Mouse (Mus musculus): Measurements from ENCODE around the gene Slc19a1. TPM values are rescaled to one million over a fixed set of nuclear protein-coding genes. Genes with fewer than 3 reads are reported as not detected.
A peak's percentile ranks its signal among the peaks of the same experiment; 100 is the strongest.

Gene Slc19a1
- polyA plus RNA-seq, 1 experiment from 2014 or later, result 45.2 TPM

DNA sequence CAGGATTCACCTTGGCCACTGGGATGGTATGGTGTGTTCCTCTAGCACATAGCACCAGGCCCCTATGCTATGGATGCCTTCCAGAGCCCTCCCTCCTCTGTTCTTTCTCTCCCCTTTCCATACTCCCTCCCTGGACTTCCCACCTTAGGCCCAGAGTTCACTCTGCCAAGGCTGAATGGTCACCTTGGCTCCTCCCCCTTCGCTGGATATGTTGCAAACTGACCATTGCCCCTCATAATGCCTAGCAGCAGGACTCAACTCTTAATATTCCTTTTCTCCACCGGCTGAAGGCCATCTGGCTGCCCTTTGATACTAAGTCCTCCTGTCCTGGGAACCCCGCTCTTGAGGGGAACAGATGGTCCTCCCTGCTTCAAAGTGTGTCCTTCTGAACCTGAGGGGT lies 5.1 kb upstream of the Slc19a1 start:
- H3K27me3 ChIP-seq (replicated peaks; ENCODE audit: control insufficient read depth, insufficient read depth, low read length), result no peaks in the 10 kb centered on the region
- DNase-seq (ENCODE audit: low spot score), result no peak
- 70% methylated on average over 3 of the region's 3 CpGs for WGBS
- no peaks in the 10 kb centered on the region for H3K36me3 ChIP-seq (ENCODE audit: control insufficient read depth, insufficient read depth, low read length)
- no peak overlapping the region for H3K4me3 ChIP-seq (ENCODE audit: low read depth, low read length)
- H3K4me2 ChIP-seq (ENCODE audit: low read length), result no peak overlapping the region
- no peaks in the 10 kb centered on the region for H3K4me1 ChIP-seq (replicated peaks; ENCODE audit: control insufficient read depth, insufficient read depth, low read length)
- H3K9ac ChIP-seq (ENCODE audit: low read length), result no peak overlapping the region
- H3K27ac ChIP-seq (ENCODE audit: low read depth), result no peak overlapping the region
- ATAC-seq (replicated peaks; ENCODE audit: low FRiP score, low TSS enrichment, low read depth), result no peak
- H3K9me3 ChIP-seq (ENCODE audit: control insufficient read depth, low read length), result no peaks in the 10 kb centered on the region

DNA sequence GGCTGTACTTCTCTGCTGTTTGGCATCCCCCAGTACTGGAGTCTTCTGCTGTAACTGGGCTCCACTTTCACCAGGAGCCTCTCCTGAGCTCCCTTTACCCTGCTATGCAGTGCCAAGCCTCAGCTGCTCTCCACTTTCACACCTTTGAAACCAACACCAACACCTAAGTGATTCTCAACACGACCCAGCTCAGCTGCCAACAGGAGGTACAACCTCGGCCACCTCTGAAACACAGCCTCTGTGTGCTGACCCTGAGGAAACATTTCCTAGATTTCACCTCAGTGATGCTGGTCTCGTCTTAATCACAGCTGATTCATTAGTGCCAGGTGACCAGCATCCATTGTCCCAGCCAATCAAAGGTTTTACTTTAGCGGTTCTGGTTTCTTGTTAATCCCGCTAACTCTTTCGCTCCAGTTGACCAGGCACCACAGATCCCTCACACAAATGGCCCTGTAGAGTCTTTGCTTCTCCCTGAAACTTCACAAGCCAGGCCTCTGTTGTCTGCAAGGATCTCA lies 3.2 kb upstream of the Slc19a1 start:
- H3K9ac ChIP-seq (ENCODE audit: low read length), result no peak overlapping the region
- no peak for ATAC-seq (replicated peaks; ENCODE audit: low FRiP score, low TSS enrichment, low read depth)
- no peak for DNase-seq (ENCODE audit: low spot score)
- H3K27me3 ChIP-seq (replicated peaks; ENCODE audit: control insufficient read depth, insufficient read depth, low read length), result no peaks in the 10 kb centered on the region
- no peaks in the 10 kb centered on the region for H3K9me3 ChIP-seq (ENCODE audit: control insufficient read depth, low read length)
- 0 out of 2 replicates have a peak, but pooled peaks cover 2% of the 10 kb centered on the region for H3K4me1 ChIP-seq (replicated peaks; ENCODE audit: control insufficient read depth, insufficient read depth, low read length)
- H3K4me3 ChIP-seq (ENCODE audit: low read depth, low read length), result no peak overlapping the region
- H3K36me3 ChIP-seq (ENCODE audit: control insufficient read depth, insufficient read depth, low read length), result no peaks in the 10 kb centered on the region
- no peak overlapping the region for H3K4me2 ChIP-seq (ENCODE audit: low read length)
- WGBS, result 69% methylated on average over 6 of the region's 6 CpGs
- H3K27ac ChIP-seq (ENCODE audit: low read depth), result no peak overlapping the region

DNA sequence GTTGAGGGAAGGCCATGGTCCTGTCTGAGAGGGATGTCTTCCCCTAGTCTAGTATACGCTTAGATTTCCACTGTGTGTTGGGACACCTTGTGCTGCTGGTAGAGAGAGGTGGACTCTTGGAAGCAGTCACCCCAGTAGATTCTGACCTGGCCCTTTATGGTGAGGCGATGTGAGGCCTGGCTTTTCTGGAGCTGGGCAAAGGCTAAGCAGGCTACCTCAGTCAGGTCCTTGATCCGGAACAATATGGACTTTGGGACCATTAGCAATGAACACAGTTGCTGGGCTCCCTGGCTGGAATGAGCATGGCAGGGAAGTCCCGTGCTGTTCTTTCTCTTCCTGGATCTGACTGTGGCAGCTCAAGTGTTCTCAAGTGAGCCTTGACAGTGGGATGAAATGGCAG lies 2.3 kb upstream of the Slc19a1 start:
- 88% methylated on average over 4 of the region's 4 CpGs for WGBS

DNA sequence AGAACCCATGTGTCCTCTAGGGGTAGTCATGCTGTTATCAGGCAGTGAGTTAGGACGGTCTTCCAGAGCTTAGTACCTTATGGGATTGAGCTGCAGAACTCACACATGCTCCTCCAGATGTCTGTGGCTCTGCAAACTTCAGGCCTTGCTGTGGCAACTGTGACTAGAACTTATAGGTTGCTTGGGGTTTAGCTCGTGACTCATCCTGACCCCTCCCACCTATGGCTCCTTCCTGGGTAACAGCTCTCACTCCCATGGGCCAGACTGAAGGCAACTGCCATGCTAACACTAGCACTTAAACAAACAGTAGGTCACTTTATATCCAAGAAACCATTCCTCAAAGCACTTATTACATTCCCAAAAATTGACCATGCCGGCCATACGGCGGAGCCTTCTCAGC lies 1.4 kb upstream of the Slc19a1 start:
- H3K27ac ChIP-seq (ENCODE audit: low read depth), result no peak overlapping the region
- WGBS, result 86% methylated on average over 5 of the region's 5 CpGs
- no peaks in the 10 kb centered on the region for H3K36me3 ChIP-seq (ENCODE audit: control insufficient read depth, insufficient read depth, low read length)
- H3K9ac ChIP-seq (ENCODE audit: low read length), result no peak overlapping the region
- H3K27me3 ChIP-seq (replicated peaks; ENCODE audit: control insufficient read depth, insufficient read depth, low read length), result no peaks in the 10 kb centered on the region
- DNase-seq (ENCODE audit: low spot score), result no peak
- H3K4me2 ChIP-seq (ENCODE audit: low read length), result no peak overlapping the region
- no peak overlapping the region for H3K4me3 ChIP-seq (ENCODE audit: low read depth, low read length)
- ATAC-seq (replicated peaks; ENCODE audit: low FRiP score, low TSS enrichment, low read depth), result no peak
- peaks cover 19% of the 10 kb centered on the region for H3K4me1 ChIP-seq (replicated peaks; ENCODE audit: control insufficient read depth, insufficient read depth, low read length)
- no peaks in the 10 kb centered on the region for H3K9me3 ChIP-seq (ENCODE audit: control insufficient read depth, low read length)

More for the DNA sequence above, 2.3 kb upstream of the Slc19a1 start:
- Histone ChIP-seq H3K9ac (ENCODE audit: low read length) (no peak overlapping the region), H3K36me3 (ENCODE audit: control insufficient read depth, insufficient read depth, low read length) (no peaks in the 10 kb centered on the region), H3K4me3 (ENCODE audit: low read depth, low read length) (no peak overlapping the region), H3K27ac (ENCODE audit: low read depth) (no peak overlapping the region), H3K4me1 (replicated peaks; ENCODE audit: control insufficient read depth, insufficient read depth, low read length) (peaks cover 12% of the 10 kb centered on the region), H3K27me3 (replicated peaks; ENCODE audit: control insufficient read depth, insufficient read depth, low read length) (no peaks in the 10 kb centered on the region), H3K9me3 (ENCODE audit: control insufficient read depth, low read length) (no peaks in the 10 kb centered on the region), H3K4me2 (ENCODE audit: low read length) (no peak overlapping the region)
- ATAC-seq (replicated peaks; ENCODE audit: low FRiP score, low TSS enrichment, low read depth), result no peak
- no peak for DNase-seq (ENCODE audit: low spot score)

DNA sequence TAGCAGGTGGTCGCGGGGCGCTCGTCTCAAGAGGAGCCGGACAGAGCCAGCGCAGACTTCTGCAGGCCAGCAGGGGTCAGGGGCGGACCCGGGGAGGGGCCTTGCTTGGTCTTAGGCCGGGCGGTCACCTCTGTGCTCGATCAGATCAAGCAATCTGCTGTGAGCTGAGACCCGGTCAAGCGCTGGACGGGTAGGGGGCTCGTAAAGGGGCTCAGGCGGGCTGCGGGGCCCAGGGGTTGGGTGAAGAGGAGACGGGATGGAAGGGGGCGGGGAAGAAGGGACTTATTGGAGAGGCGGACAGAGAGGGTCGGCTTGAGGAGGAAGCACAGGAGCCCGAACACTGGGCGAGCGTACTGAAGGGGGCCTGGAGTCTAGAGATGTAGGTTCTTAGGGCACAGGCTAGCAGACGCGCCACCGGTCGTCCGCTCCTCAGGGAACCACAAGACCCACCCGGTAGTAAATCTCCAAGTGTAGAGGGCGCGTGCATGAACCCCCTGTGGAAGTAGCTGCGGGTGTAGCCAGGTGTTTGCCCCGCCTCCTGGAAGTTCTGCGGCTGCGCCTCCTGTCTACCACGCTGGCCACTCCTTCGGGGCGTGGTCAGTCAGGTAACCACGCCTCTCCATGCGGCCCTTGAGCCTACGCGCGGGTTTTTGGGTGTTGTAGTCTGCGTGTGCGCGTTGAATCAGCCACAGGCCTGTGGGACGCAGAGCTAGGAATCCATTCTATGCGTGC lies 716 bp downstream of the Slc19a1 start:
- under 1% methylated on average over 49 of the region's 49 CpGs for WGBS
- Histone ChIP-seq H3K4me3 (ENCODE audit: low read depth, low read length) (peak overlapping the region; percentile 55), H3K27ac (ENCODE audit: low read depth) (peak overlapping the region; percentile 10; the same call in 1 of the 2 replicates), H3K4me2 (ENCODE audit: low read length) (peak overlapping the region; percentile 74), H3K9ac (ENCODE audit: low read length) (peak overlapping the region; percentile 55), H3K9me3 (ENCODE audit: control insufficient read depth, low read length) (no peaks in the 10 kb centered on the region), H3K36me3 (ENCODE audit: control insufficient read depth, insufficient read depth, low read length) (no peaks in the 10 kb centered on the region), H3K4me1 (replicated peaks; ENCODE audit: control insufficient read depth, insufficient read depth, low read length) (peaks cover 19% of the 10 kb centered on the region), H3K27me3 (replicated peaks; ENCODE audit: control insufficient read depth, insufficient read depth, low read length) (no peaks in the 10 kb centered on the region)
- ATAC-seq (replicated peaks; ENCODE audit: low FRiP score, low TSS enrichment, low read depth), result peak; percentile 92
- peak; percentile 95 for DNase-seq (ENCODE audit: low spot score)

DNA sequence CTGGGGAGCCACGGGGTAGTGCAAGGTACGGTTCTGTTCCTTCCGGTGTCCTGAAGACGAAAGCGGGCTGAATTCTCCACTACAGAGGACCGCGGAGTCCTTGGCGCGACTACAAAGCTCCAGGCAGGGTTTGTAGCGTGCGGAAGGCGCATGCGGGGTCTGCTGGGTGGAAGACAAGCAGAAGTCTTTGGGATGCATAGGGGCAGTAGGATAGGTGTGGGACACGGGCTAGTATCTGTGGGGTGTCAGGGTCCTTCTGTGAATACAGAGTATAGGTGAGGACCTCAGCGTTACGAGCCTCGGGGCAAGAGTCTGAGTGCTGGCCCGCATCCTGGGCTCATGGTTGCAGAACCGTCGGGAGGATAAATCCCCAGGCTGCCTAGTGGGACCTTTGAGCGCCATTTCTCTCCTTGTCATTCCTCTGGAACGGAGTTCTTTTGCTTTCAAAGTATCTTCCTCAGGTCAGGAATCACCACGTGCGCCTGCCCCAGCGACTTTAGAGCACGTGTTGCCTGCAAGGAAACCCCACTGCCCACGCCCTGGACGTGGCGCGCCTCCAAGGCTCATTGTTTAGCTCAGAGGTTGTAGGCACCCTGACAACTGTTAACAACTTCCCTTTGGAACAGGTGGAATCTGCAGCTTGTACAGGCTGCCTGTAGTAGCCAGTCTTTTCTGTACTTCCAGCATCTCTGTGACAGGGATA lies 1.4 kb downstream of the Slc19a1 start:
- peak overlapping the region; percentile 10; the same call in 1 of the 2 replicates for H3K27ac ChIP-seq (ENCODE audit: low read depth)
- peak; percentile 69 for ATAC-seq (replicated peaks; ENCODE audit: low FRiP score, low TSS enrichment, low read depth)
- no peaks in the 10 kb centered on the region for H3K9me3 ChIP-seq (ENCODE audit: control insufficient read depth, low read length)
- peak; percentile 77 for DNase-seq (ENCODE audit: low spot score)
- H3K4me1 ChIP-seq (replicated peaks; ENCODE audit: control insufficient read depth, insufficient read depth, low read length), result peaks cover 19% of the 10 kb centered on the region
- H3K36me3 ChIP-seq (ENCODE audit: control insufficient read depth, insufficient read depth, low read length), result peaks cover 5% of the 10 kb centered on the region; the same call in 1 of the 2 replicates
- H3K4me3 ChIP-seq (ENCODE audit: low read depth, low read length), result peak overlapping the region; percentile 55
- peak overlapping the region; percentile 74 for H3K4me2 ChIP-seq (ENCODE audit: low read length)
- peak overlapping the region; percentile 55 for H3K9ac ChIP-seq (ENCODE audit: low read length)
- H3K27me3 ChIP-seq (replicated peaks; ENCODE audit: control insufficient read depth, insufficient read depth, low read length), result no peaks in the 10 kb centered on the region
- WGBS, result 1% methylated on average over 30 of the region's 30 CpGs

DNA sequence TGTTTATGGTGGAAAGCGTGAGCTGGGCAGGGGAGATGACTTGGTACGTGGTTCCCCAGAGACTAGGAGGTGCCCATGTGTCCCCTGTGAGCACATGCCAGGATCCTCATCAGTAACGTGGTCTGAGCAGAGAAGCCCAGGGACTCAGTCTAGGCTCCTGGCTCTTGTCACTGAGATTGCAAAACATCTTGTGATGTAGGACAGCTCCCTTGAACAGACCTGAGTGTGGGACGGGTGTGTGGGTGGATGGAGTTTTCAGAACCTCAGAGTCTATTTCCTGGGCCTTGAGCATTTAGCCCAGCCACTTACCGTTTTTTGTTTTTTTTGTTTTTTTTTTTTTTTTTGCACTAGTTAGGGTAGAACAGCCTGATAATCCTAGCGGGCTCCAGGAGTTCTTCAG lies 3.4 kb downstream of the Slc19a1 start:
- DNase-seq (ENCODE audit: low spot score) (no peak), ATAC-seq (replicated peaks; ENCODE audit: low FRiP score, low TSS enrichment, low read depth) (no peak)
- H3K36me3 ChIP-seq (ENCODE audit: control insufficient read depth, insufficient read depth, low read length), result peaks cover 22% of the 10 kb centered on the region
- no peaks in the 10 kb centered on the region for H3K9me3 ChIP-seq (ENCODE audit: control insufficient read depth, low read length)
- no peak overlapping the region; the same call in 1 of the 2 replicates for H3K9ac ChIP-seq (ENCODE audit: low read length)
- WGBS, result 72% methylated on average over 6 of the region's 6 CpGs
- peaks cover 19% of the 10 kb centered on the region for H3K4me1 ChIP-seq (replicated peaks; ENCODE audit: control insufficient read depth, insufficient read depth, low read length)
- H3K27me3 ChIP-seq (replicated peaks; ENCODE audit: control insufficient read depth, insufficient read depth, low read length), result no peaks in the 10 kb centered on the region
- H3K4me3 ChIP-seq (ENCODE audit: low read depth, low read length), result no peak overlapping the region
- H3K4me2 ChIP-seq (ENCODE audit: low read length), result no peak overlapping the region
- H3K27ac ChIP-seq (ENCODE audit: low read depth), result no peak overlapping the region

DNA sequence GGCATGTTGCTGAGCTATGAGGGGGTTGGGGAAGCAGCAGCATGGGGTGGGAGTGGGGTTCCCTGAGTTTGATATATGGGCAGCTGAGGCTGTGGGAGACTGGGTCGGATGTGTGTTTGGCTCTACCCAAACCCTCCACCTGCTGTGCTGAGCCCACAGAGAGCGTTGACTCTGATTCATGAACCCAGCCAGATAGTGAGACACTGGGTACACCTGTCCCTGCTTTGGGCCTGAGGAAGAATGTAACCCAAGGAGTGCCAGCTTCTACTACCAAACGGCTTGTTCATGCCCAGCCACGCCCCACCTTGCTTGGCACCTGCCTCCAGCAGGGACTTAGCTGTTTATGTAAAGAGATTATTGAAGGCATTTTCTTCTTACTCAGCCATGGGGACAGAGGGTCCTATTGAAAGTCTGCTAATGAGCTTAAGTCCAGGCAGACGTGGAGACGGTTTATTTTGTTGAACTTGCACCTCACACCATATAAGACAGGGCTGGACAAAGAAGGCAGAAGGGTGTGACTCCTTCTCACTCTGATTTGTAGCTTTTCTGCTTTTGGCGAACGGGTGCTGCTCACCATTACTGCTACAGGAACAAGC lies 6.6 kb downstream of the Slc19a1 start:
- ATAC-seq (replicated peaks; ENCODE audit: low FRiP score, low TSS enrichment, low read depth), result no peak
- H3K27ac ChIP-seq (ENCODE audit: low read depth), result no peak overlapping the region
- no peak overlapping the region for H3K9ac ChIP-seq (ENCODE audit: low read length)
- WGBS, result 86% methylated on average over 8 of the region's 8 CpGs
- H3K4me1 ChIP-seq (replicated peaks; ENCODE audit: control insufficient read depth, insufficient read depth, low read length), result peaks cover 18% of the 10 kb centered on the region
- no peak for DNase-seq (ENCODE audit: low spot score)
- peaks cover 45% of the 10 kb centered on the region for H3K36me3 ChIP-seq (ENCODE audit: control insufficient read depth, insufficient read depth, low read length)
- no peak overlapping the region for H3K4me2 ChIP-seq (ENCODE audit: low read length)
- no peak overlapping the region for H3K4me3 ChIP-seq (ENCODE audit: low read depth, low read length)
- H3K9me3 ChIP-seq (ENCODE audit: control insufficient read depth, low read length), result no peaks in the 10 kb centered on the region
- H3K27me3 ChIP-seq (replicated peaks; ENCODE audit: control insufficient read depth, insufficient read depth, low read length), result no peaks in the 10 kb centered on the region

Data from intestine, embryonic 14.5 days (tissue).